Mouse (Mus musculus) liver, embryonic 14.5 days (tissue): ENCODE results near the gene Sesn3. TPM values are rescaled to one million over a fixed set of nuclear protein-coding genes. Genes with fewer than 3 reads are reported as not detected.

Source experiments
- ATAC-seq: fragments of 200-750 bp; cut with Nextera tagmentation; 2 replicates; pipeline ENCODE4 v1.8.0; 2017; ENCODE audit warnings: moderate number of reproducible peaks, mild to moderate bottlenecking, moderate library complexity; ENCODE audit not compliant: insufficient read depth
- DNase-seq, 3 experiments: peaks; one replicate each; pipeline ENCODE4 v3.0.0-alpha.2; 2012 to 2013; ENCODE audit warnings: low read depth in 3 of 3, low spot score in 3 of 3
- H3K27ac ChIP-seq: fragments of 300-500 bp; sonication (generic); 2 replicates; pipeline ENCODE4 v1.5.1; 2014; ENCODE audit warnings: moderate library complexity, mild to moderate bottlenecking, control low read depth, inconsistent platforms
- H3K27me3 ChIP-seq: fragments of 300-500 bp; sonication (generic); 2 replicates; pipeline ENCODE4 v1.6.1; 2014; ENCODE audit warnings: mild to moderate bottlenecking, low read length, moderate library complexity; ENCODE audit not compliant: control insufficient read depth, insufficient read depth
- H3K36me3 ChIP-seq: fragments of 300-500 bp; sonication (generic); replicated peaks from 2 replicates; pipeline ENCODE4 v1.6.1; 2014; ENCODE audit warnings: low read depth; ENCODE audit not compliant: control insufficient read depth, insufficient read depth
- H3K4me1 ChIP-seq, 2 experiments: fragments of 200-500 bp in 1 of 2; fragments of 300-500 bp in 1 of 2; sonication (generic) in 1 of 2; replicated peaks; 2 replicates each; pipeline ENCODE4 v1.6.1; 2012 to 2014; ENCODE audit warnings: antibody characterized with exemption in 1 of 2, inconsistent platforms in 1 of 2, low read length in 1 of 2; ENCODE audit not compliant: control insufficient read depth in 2 of 2, insufficient read depth in 2 of 2
- H3K4me2 ChIP-seq: fragments of 300-500 bp; sonication (generic); 2 replicates; pipeline ENCODE4 v1.6.1; 2014; ENCODE audit warnings: low read depth, mild to moderate bottlenecking, control low read depth, moderate library complexity
- H3K4me3 ChIP-seq, 2 experiments: fragments of 200-500 bp in 1 of 2; fragments of 300-500 bp in 1 of 2; sonication (generic) in 1 of 2; 2 replicates each; pipeline ENCODE4 v1.5.1; 2012 to 2014; ENCODE audit warnings: low read depth in 2 of 2, low read length in 2 of 2, mild to moderate bottlenecking in 2 of 2, control low read depth in 1 of 2, inconsistent platforms in 1 of 2, moderate library complexity in 1 of 2; ENCODE audit not compliant: insufficient read depth in 1 of 2
- H3K9ac ChIP-seq: fragments of 300-500 bp; sonication (generic); replicated peaks from 2 replicates; pipeline ENCODE4 v1.6.1; 2014; ENCODE audit warnings: mild to moderate bottlenecking, control low read depth, moderate library complexity
- H3K9me3 ChIP-seq: fragments of 300-500 bp; sonication (generic); 2 replicates; pipeline ENCODE4 v1.6.1; 2016; ENCODE audit warnings: low read length, mixed read lengths; ENCODE audit not compliant: control insufficient read depth
- CTCF ChIP-seq: IDR thresholded peaks from 2 replicates; pipeline ENCODE4 v1.5.1; 2016; ENCODE audit warnings: antibody characterized with exemption, low read depth, control low read depth
- EP300 ChIP-seq: IDR thresholded peaks from 2 replicates; pipeline ENCODE4 v1.6.1; 2016; ENCODE audit warnings: antibody characterized with exemption, low read depth
- WGBS: fragments of 180-500 bp; shearing (Covaris S2); extraction: QIAGEN DNeasy Blood & Tissue Kit; methylation state at CpG from one replicate; pipeline ENCODE4 v1.1.7; 2014; ENCODE audit not compliant: insufficient replicate concordance; 5-methylcytosine and 5-hydroxymethylcytosine counted together
- polyA plus RNA-seq, 2 experiments: library from polyadenylated mRNA; depleted of rRNA in 1 of 2; stranded (reverse) in 1 of 2; unstranded in 1 of 2; fragments of >200 nt; fragmentation: Nextera tagmentation in 1 of 2; extraction: Ambion mirVana in 1 of 2; gene quantifications; 2 replicates each; pipeline versions ENCODE4 v1.2.1 to v1.2.3; 2012 to 2014

Sesn3 gene
- polyA plus RNA-seq, 2 experiments = 1.1 to 1.8 TPM

GRCm38 (mm10) chr9:14295680-14296440, 21.0 kb downstream of the Sesn3 start:
- Histone ChIP-seq H3K4me3 (no peak overlapping the region), H3K4me1 (0 out of 4 replicates have a peak, but pooled peaks cover 0 to 3% of the 10 kb centered on the region in 2 experiments), H3K9ac (no peak overlapping the region), H3K36me3 (no peaks in the 10 kb centered on the region), H3K27me3 (no peaks in the 10 kb centered on the region), H3K27ac (no peak overlapping the region), H3K9me3 (no peaks in the 10 kb centered on the region), H3K4me2 (no peak overlapping the region)
- ATAC-seq (no peak), DNase-seq (no peak)
- no peak for TF ChIP-seq CTCF
- WGBS = 68% methylated on average over 8 of the region's 8 CpGs

- WGBS = 68% methylated on average over 5 of the region's 5 CpGs
- Histone ChIP-seq H3K4me1 (0 out of 4 replicates have a peak, but pooled peaks cover 0 to 3% of the 10 kb centered on the region in 2 experiments), H3K9ac (no peak overlapping the region), H3K4me2 (no peak overlapping the region), H3K9me3 (no peaks in the 10 kb centered on the region), H3K36me3 (no peaks in the 10 kb centered on the region), H3K27me3 (no peaks in the 10 kb centered on the region), H3K4me3 (no peak overlapping the region), H3K27ac (no peak overlapping the region)
- no peak for ATAC-seq
- TF ChIP-seq EP300 (no peak), CTCF (no peak)
- no peak for DNase-seq
Measured at GRCm38 (mm10) chr9:14297204-14297603, 22.3 kb downstream of the Sesn3 start.

GRCm38 (mm10) chr9:14299819-14300218, 25.0 kb downstream of the Sesn3 start:
- Histone ChIP-seq H3K4me3 (no peak overlapping the region), H3K4me2 (no peak overlapping the region), H3K27me3 (no peaks in the 10 kb centered on the region), H3K9me3 (no peaks in the 10 kb centered on the region), H3K9ac (no peak overlapping the region), H3K27ac (no peak overlapping the region), H3K36me3 (no peaks in the 10 kb centered on the region), H3K4me1 (no peaks in the 10 kb centered on the region)
- DNase-seq = no peak
- no peak for ATAC-seq
- TF ChIP-seq CTCF = no peak
- TF ChIP-seq EP300 = no peak

GRCm38 (mm10) chr9:14300795-14301194, 25.9 kb downstream of the Sesn3 start:
- Histone ChIP-seq H3K4me2 (no peak overlapping the region), H3K4me1 (no peaks in the 10 kb centered on the region), H3K27ac (no peak overlapping the region), H3K4me3 (no peak overlapping the region), H3K9ac (no peak overlapping the region), H3K36me3 (no peaks in the 10 kb centered on the region), H3K27me3 (no peaks in the 10 kb centered on the region), H3K9me3 (no peaks in the 10 kb centered on the region)
- TF ChIP-seq CTCF (no peak), EP300 (no peak)
- 65% methylated on average over 6 of the region's 6 CpGs for WGBS
- no peak for DNase-seq
- no peak for ATAC-seq

- no peak for DNase-seq
- no peak overlapping the region for H3K27ac ChIP-seq
- H3K4me1 ChIP-seq = peaks cover 0 to 4% of the 10 kb centered on the region in 2 experiments; a peak in 1 of 4 replicates
- H3K4me3 ChIP-seq = no peak overlapping the region
- H3K36me3 ChIP-seq = no peaks in the 10 kb centered on the region
- H3K27me3 ChIP-seq = no peaks in the 10 kb centered on the region
- no peaks in the 10 kb centered on the region for H3K9me3 ChIP-seq
- no peak for ATAC-seq
- TF ChIP-seq CTCF (no peak), EP300 (no peak)
- WGBS = 64% methylated on average over 9 of the region's 9 CpGs
- no peak overlapping the region for H3K4me2 ChIP-seq
- no peak overlapping the region for H3K9ac ChIP-seq
Measured at GRCm38 (mm10) chr9:14304262-14304968, 29.5 kb downstream of the Sesn3 start.
